8 mouse cellular contexts compared by ENCODE assay signal in genomic region chr11:31371256-31371838, GRCm38 (mm10). TPM values are rescaled to one million over a fixed set of nuclear protein-coding genes. Genes with fewer than 3 reads are reported as not detected.
DNase-seq lines count a peak whose midpoint lies in the region; ATAC-seq and TF ChIP-seq lines count a peak whose summit lies in the region.

No protein-coding gene starts in this region.

- peak overlapping the region; percentile 79 for H3K9ac ChIP-seq in heart, embryonic 14.5 days (ENCODE audit: low read length)
- H3K9ac ChIP-seq in heart, adult 2 months (ENCODE audit: low read depth, low read length) = no peak overlapping the region
- H3K9ac ChIP-seq in MEL (ENCODE audit: control insufficient read depth, low read depth, low read length, poor library complexity, severe bottlenecking) = peak overlapping the region; percentile 91
- 0 out of 2 replicates have a peak overlapping the region, but pooled peaks have one; percentile 10 for H3K9ac ChIP-seq in forebrain, postnatal 0 days
- H3K9ac ChIP-seq in liver, embryonic 15.5 days = no peak overlapping the region
- no peak overlapping the region for H3K9ac ChIP-seq in stomach, embryonic 14.5 days (replicated peaks; ENCODE audit: low read depth, low read length)

- no peaks in the 10 kb centered on the region for H3K9me3 ChIP-seq in heart, embryonic 14.5 days (ENCODE audit: control insufficient read depth, low read length)
- no peaks in the 10 kb centered on the region for H3K9me3 ChIP-seq in MEL (replicated peaks; ENCODE audit: insufficient read depth, low read length)
- H3K9me3 ChIP-seq in forebrain, postnatal 0 days (ENCODE audit: low read length) = no peaks in the 10 kb centered on the region
- H3K9me3 ChIP-seq in liver, embryonic 15.5 days (replicated peaks) = no peaks in the 10 kb centered on the region
- no peaks in the 10 kb centered on the region for H3K9me3 ChIP-seq in stomach, embryonic 14.5 days (ENCODE audit: control insufficient read depth, low read depth, low read length)

- no peaks in the 10 kb centered on the region for H3K36me3 ChIP-seq in heart, embryonic 14.5 days (ENCODE audit: control insufficient read depth, insufficient read depth, low read length)
- H3K36me3 ChIP-seq in heart, adult 2 months (ENCODE audit: control insufficient read depth, insufficient read depth, low read length) = no peaks in the 10 kb centered on the region
- peaks cover 12 to 24% of the 10 kb centered on the region in 2 experiments for H3K36me3 ChIP-seq in MEL (ENCODE audit: control insufficient read depth in 1 of 2, insufficient read depth in 2 of 2, low read length in 2 of 2)
- H3K36me3 ChIP-seq in forebrain, postnatal 0 days (ENCODE audit: insufficient read depth) = no peaks in the 10 kb centered on the region
- H3K36me3 ChIP-seq in liver, embryonic 15.5 days (replicated peaks) = no peaks in the 10 kb centered on the region
- H3K36me3 ChIP-seq in stomach, embryonic 14.5 days (ENCODE audit: control insufficient read depth, insufficient read depth, low read length) = no peaks in the 10 kb centered on the region; the same call in 1 of the 2 replicates

- TF ChIP-seq RAD21 in MEL (IDR thresholded peaks at IDR 0.05; ENCODE audit: low read depth, low read length) = no peak; the same call in 1 of the 2 replicates

- H3K4me3 ChIP-seq in heart, embryonic 14.5 days (ENCODE audit: control insufficient read depth in 1 of 2, insufficient read depth in 1 of 2, low read depth in 1 of 2, low read length in 2 of 2) = peak overlapping the region; percentile 56 to 62
- no peak overlapping the region for H3K4me3 ChIP-seq in heart, adult 2 months
- peak overlapping the region; percentile 78 to 87 for H3K4me3 ChIP-seq in MEL (ENCODE audit: control insufficient read depth in 1 of 2, insufficient read depth in 1 of 2, low read depth in 2 of 2, low read length in 2 of 2)
- peak overlapping the region; percentile 52 for H3K4me3 ChIP-seq in forebrain, postnatal 0 days (ENCODE audit: low read depth, low read length)
- H3K4me3 ChIP-seq in liver, embryonic 15.5 days (replicated peaks) = peak overlapping the region; percentile 17; the same call in 1 of the 2 replicates
- peak overlapping the region; percentile 63 for H3K4me3 ChIP-seq in stomach, embryonic 14.5 days (ENCODE audit: low read depth, low read length)

- peaks cover 7 to 10% of the 10 kb centered on the region in 2 experiments for H3K4me1 ChIP-seq in heart, embryonic 14.5 days (ENCODE audit: control insufficient read depth in 2 of 2, insufficient read depth in 2 of 2, low read length in 2 of 2)
- H3K4me1 ChIP-seq in heart, adult 2 months (ENCODE audit: control insufficient read depth, insufficient read depth, low read length) = no peaks in the 10 kb centered on the region
- H3K4me1 ChIP-seq in MEL (ENCODE audit: control insufficient read depth in 1 of 2, insufficient read depth in 2 of 2, low read length in 2 of 2) = peaks cover 21 to 32% of the 10 kb centered on the region in 2 experiments
- peaks cover 4% of the 10 kb centered on the region; the same call in 1 of the 2 replicates for H3K4me1 ChIP-seq in forebrain, postnatal 0 days (ENCODE audit: insufficient read depth)
- H3K4me1 ChIP-seq in liver, embryonic 15.5 days (replicated peaks) = peaks cover 21% of the 10 kb centered on the region
- H3K4me1 ChIP-seq in stomach, embryonic 14.5 days (ENCODE audit: control insufficient read depth, insufficient read depth, low read length) = 0 out of 2 replicates have a peak, but pooled peaks cover 4% of the 10 kb centered on the region

- intact Hi-C loops in heart, adult 2 months (cut with DNase I) = loop anchor here (2.0 to 10.0 kb wide), 2 partner anchors 245 to 387 kb away; partner anchors contain the start of gene Chac2
- intact Hi-C loops in left cerebral cortex, postnatal 4 days (cut with DNase I) = loop anchor here (10.0 kb wide), 1 partner anchor 243 kb away; no protein-coding TSS in a partner anchor

- TF ChIP-seq EP300 in heart, adult 2 months (IDR thresholded peaks at IDR 0.05; ENCODE audit: insufficient read depth, low read depth, low read length) = no peak
- TF ChIP-seq EP300 in MEL (IDR thresholded peaks at IDR 0.05; ENCODE audit: low read depth in 1 of 2, low read length in 2 of 2) = peak in 1 of 2 experiments; percentile 15; a peak in 2 of 4 replicates

- no peak overlapping the region for H3K27ac ChIP-seq in heart, embryonic 14.5 days (replicated peaks in 1 of 2; ENCODE audit: control insufficient read depth in 1 of 2, insufficient read depth in 1 of 2, low read depth in 2 of 2, low read length in 2 of 2)
- no peak overlapping the region for H3K27ac ChIP-seq in heart, adult 2 months
- H3K27ac ChIP-seq in MEL (ENCODE audit: control insufficient read depth, low read depth, low read length) = peak overlapping the region; percentile 72
- no peak overlapping the region for H3K27ac ChIP-seq in forebrain, postnatal 0 days (ENCODE audit: low read depth, low read length)
- H3K27ac ChIP-seq in liver, embryonic 15.5 days (replicated peaks) = no peak overlapping the region
- no peak overlapping the region for H3K27ac ChIP-seq in stomach, embryonic 14.5 days (ENCODE audit: low read length)

- 3% methylated on average over 39 of the region's 39 CpGs for WGBS in heart, embryonic 14.5 days
- 34% methylated on average over 39 of the region's 39 CpGs for WGBS in heart, adult 2 months
- 4% methylated on average over 39 of the region's 39 CpGs for WGBS in forebrain, postnatal 0 days
- under 1% methylated on average over 39 of the region's 39 CpGs for WGBS in liver, embryonic 15.5 days (ENCODE audit: insufficient replicate concordance)
- WGBS in stomach, embryonic 14.5 days = 3% methylated on average over 39 of the region's 39 CpGs

- no peak for TF ChIP-seq CTCF in heart, adult 2 months (IDR thresholded peaks at IDR 0.05)
- no peak; a peak in 1 of 6 replicates for TF ChIP-seq CTCF in MEL (IDR thresholded peaks at IDR 0.05 in 2 of 3, conservative IDR thresholded peaks at IDR 0.05 in 1 of 3; ENCODE audit: control insufficient read depth in 1 of 3, insufficient read depth in 1 of 3, low read depth in 2 of 3, low read length in 3 of 3, poor library complexity in 1 of 3, severe bottlenecking in 1 of 3)
- TF ChIP-seq CTCF in forebrain, postnatal 0 days (IDR thresholded peaks at IDR 0.05; ENCODE audit: low read depth) = no peak

- TF ChIP-seq POLR2A in heart, adult 2 months (IDR thresholded peaks at IDR 0.05; ENCODE audit: insufficient read depth, low read depth, low read length) = no peak
- peak; percentile 44; a peak in 2 of 4 replicates for TF ChIP-seq POLR2A in MEL (IDR thresholded peaks at IDR 0.05; ENCODE audit: control insufficient read depth in 1 of 2, insufficient read depth in 1 of 2, low read depth in 1 of 2, low read length in 2 of 2, poor library complexity in 1 of 2)

- ATAC-seq in heart, embryonic 14.5 days (ENCODE audit: insufficient number of reproducible peaks, insufficient read depth, low FRiP score, low read depth) = no peak
- no peak for ATAC-seq in forebrain, postnatal 0 days
- ATAC-seq in liver, embryonic 15.5 days (ENCODE audit: insufficient read depth) = no peak
- peak; percentile 24 for ATAC-seq in stomach, embryonic 14.5 days (ENCODE audit: insufficient number of reproducible peaks, insufficient read depth, low FRiP score, low read depth)

- no peaks in the 10 kb centered on the region for H3K79me2 ChIP-seq in heart, adult 2 months (replicated peaks; ENCODE audit: control insufficient read depth, insufficient read depth, low read length)
- H3K79me2 ChIP-seq in MEL (ENCODE audit: control insufficient read depth, insufficient read depth, low read length, poor library complexity) = peaks cover 27% of the 10 kb centered on the region

- peak overlapping the region; percentile 99 for H3K4me2 ChIP-seq in heart, embryonic 14.5 days (ENCODE audit: low read length)
- H3K4me2 ChIP-seq in forebrain, postnatal 0 days (ENCODE audit: low read depth) = peak overlapping the region; percentile 98
- H3K4me2 ChIP-seq in liver, embryonic 15.5 days = peak overlapping the region; percentile 67
- H3K4me2 ChIP-seq in stomach, embryonic 14.5 days (replicated peaks; ENCODE audit: low read depth, low read length) = peak overlapping the region; percentile 95

- no peak for DNase-seq in heart, adult 2 months
- DNase-seq in MEL (ENCODE audit: low read depth, low spot score) = peak; percentile 95
- no peak for DNase-seq in forebrain, postnatal 0 days
- DNase-seq in left cerebral cortex, postnatal 4 days = no peak
- no peak for DNase-seq in adrenal gland, adult (ENCODE audit: inconsistent age in 2 of 2, low spot score in 1 of 2)

- peaks cover 6% of the 10 kb centered on the region for H3K27me3 ChIP-seq in heart, embryonic 14.5 days (ENCODE audit: control insufficient read depth, insufficient read depth, low read length)
- no peaks in the 10 kb centered on the region for H3K27me3 ChIP-seq in heart, adult 2 months (ENCODE audit: control insufficient read depth, insufficient read depth, low read length)
- H3K27me3 ChIP-seq in MEL (ENCODE audit: control insufficient read depth in 1 of 2, insufficient read depth in 2 of 2, low read length in 2 of 2) = no peaks in the 10 kb centered on the region
- H3K27me3 ChIP-seq in forebrain, postnatal 0 days (ENCODE audit: insufficient read depth, low read length) = peaks cover 15% of the 10 kb centered on the region
- H3K27me3 ChIP-seq in liver, embryonic 15.5 days = peaks cover 58% of the 10 kb centered on the region
- peaks cover 8% of the 10 kb centered on the region; the same call in 1 of the 2 replicates for H3K27me3 ChIP-seq in stomach, embryonic 14.5 days (ENCODE audit: control insufficient read depth, insufficient read depth, low read length)

TF ChIP-seq in MEL, 35 proteins besides CTCF, POLR2A, EP300 and RAD21 (continues in another document):
- TF ChIP-seq USF2 (IDR thresholded peaks at IDR 0.05; ENCODE audit: borderline replicate concordance in 1 of 2, insufficient read depth in 1 of 2, low read depth in 1 of 2, low read length in 2 of 2) = no peak
- no peak for TF ChIP-seq USF1 (IDR thresholded peaks at IDR 0.05; ENCODE audit: low read depth, low read length)
- TF ChIP-seq BHLHE40 (IDR thresholded peaks at IDR 0.05; ENCODE audit: borderline replicate concordance, low read depth, low read length) = peak; percentile 66
- peak; percentile 76; the same call in 1 of the 2 replicates for TF ChIP-seq ZMIZ1 (IDR thresholded peaks at IDR 0.05; ENCODE audit: low read depth, low read length)

RNA-seq across cellular contexts. Expression of gene Stc2, which starts 1.5 kb away (rescaled TPM):
- polyA plus RNA-seq in heart, embryonic 14.5 days (2014; fragmentation: Nextera tagmentation; extraction: Ambion mirVana) = 1.7 and 2.5 TPM in 2 replicates
- total RNA-seq in heart, adult 2 months (2021) = 10 to 100 TPM; 14.1 to 20.7 TPM
- polyA plus RNA-seq in heart, adult 2 months (2012; rRNA removed) = 8.3 and 12.7 TPM in 2 replicates
- total RNA-seq in MEL (2012; rRNA removed) = 20.3 and 41.1 TPM in 2 replicates
- 10 to 100 TPM in 1 of 2 experiments, not detected in 1; 32.5 TPM for polyA plus RNA-seq in MEL (2012; ENCODE audit: insufficient read depth in 1 of 2, insufficient read length in 2 of 2, low read depth in 1 of 2, low replicate concordance in 2 of 2, missing spikeins in 1 of 2)
- total RNA-seq in forebrain, postnatal 0 days (2014; rRNA removed) = 3.2 and 4.7 TPM in 2 replicates
- polyA plus RNA-seq in forebrain, postnatal 0 days (2015; fragmentation: Nextera tagmentation; extraction: Ambion mirVana) = 1.0 and 1.3 TPM in 2 replicates
- 0.28 and 0.46 TPM in 2 replicates for polyA plus RNA-seq in liver, embryonic 15.5 days (2015; fragmentation: Nextera tagmentation; extraction: Ambion mirVana)
- 3.3 and 4.1 TPM in 2 replicates for polyA plus RNA-seq in stomach, embryonic 14.5 days (2014; fragmentation: Nextera tagmentation; extraction: Ambion mirVana)
- 1 to 10 TPM; 2.7 to 2.8 TPM for total RNA-seq in left cerebral cortex, postnatal 4 days (2021)

Comparison
In these comparisons a context has a peak if more than half of its experiments do, and no peak if none do; other contexts are left out.
1. H3K9ac ChIP-seq: peak in heart, embryonic 14.5 days (single experiment), MEL (single experiment) and forebrain, postnatal 0 days (single experiment); none in heart, adult 2 months (single experiment), liver, embryonic 15.5 days (single experiment) and stomach, embryonic 14.5 days (single experiment).
2. Peak in every context shown above with its lines, with median percentiles within 50 percentile points of each other: H3K4me2 ChIP-seq.